Mouse (Mus musculus) heart, embryonic 10.5 days (tissue): ENCODE measurements at regions not wholly inside any gene's neighbourhood (a gene's known extent, or its start where the extent isn't known, plus 50 kb on each side); places are given as distances from the start of the nearest gene placed in this dataset.

Experiments used
- DNase-seq: peaks from one replicate; pipeline ENCODE4 v3.0.0-alpha.2; 2017; ENCODE audit warnings: low spot score
- H3K27ac ChIP-seq: fragments of 300-500 bp; sonication (generic); 2 replicates; pipeline ENCODE4 v1.5.1; 2016; ENCODE audit warnings: mild to moderate bottlenecking
- H3K27me3 ChIP-seq: fragments of 300-500 bp; sonication (generic); 2 replicates; pipeline ENCODE4 v1.6.1; 2016; ENCODE audit warnings: mild to moderate bottlenecking; ENCODE audit not compliant: poor library complexity, insufficient read depth, severe bottlenecking
- H3K36me3 ChIP-seq: fragments of 300-500 bp; sonication (generic); 2 replicates; pipeline ENCODE4 v1.6.1; 2016; ENCODE audit warnings: mild to moderate bottlenecking, moderate library complexity
- H3K4me1 ChIP-seq: fragments of 300-500 bp; sonication (generic); 2 replicates; pipeline ENCODE4 v1.6.1; 2016; ENCODE audit warnings: mild to moderate bottlenecking
- H3K4me3 ChIP-seq: fragments of 300-500 bp; sonication (generic); 2 replicates; pipeline ENCODE4 v1.5.1; 2016; ENCODE audit warnings: mild to moderate bottlenecking, moderate library complexity
- H3K9me3 ChIP-seq: fragments of 300-500 bp; sonication (generic); 2 replicates; pipeline ENCODE4 v1.6.1; 2016; ENCODE audit warnings: mild to moderate bottlenecking, moderate library complexity
- WGBS: fragments of 180-500 bp; shearing (Covaris S2); methylation state at CpG from one replicate; pipeline ENCODE4 v1.1.7; 2016; 5-methylcytosine and 5-hydroxymethylcytosine counted together

DNA sequence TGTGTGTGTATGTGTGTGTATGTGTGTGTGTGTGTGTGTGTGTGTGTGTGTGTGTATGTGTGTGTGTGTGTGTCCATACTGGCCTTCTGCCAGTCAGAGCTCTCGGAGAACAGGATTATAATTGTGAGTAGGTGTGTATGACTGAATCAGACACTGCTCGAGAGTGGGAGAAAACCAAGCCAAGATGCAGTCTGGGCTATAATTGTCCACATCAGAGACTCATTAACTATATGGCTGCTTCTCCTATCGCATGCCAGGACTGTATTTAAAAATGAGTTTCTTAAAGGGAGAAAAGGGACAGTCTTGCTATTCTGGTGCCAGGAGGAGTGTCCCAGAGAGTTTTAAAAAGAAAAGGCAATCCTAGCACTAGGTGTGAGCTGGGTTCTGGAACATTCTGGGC, 58.7 kb upstream of the Adpgk start:
- 80% methylated on average over 3 of the region's 3 CpGs for WGBS
- Histone ChIP-seq H3K4me3 (no peak overlapping the region), H3K27ac (no peak overlapping the region), H3K9me3 (no peaks in the 10 kb centered on the region), H3K4me1 (no peaks in the 10 kb centered on the region), H3K27me3 (no peaks in the 10 kb centered on the region), H3K36me3 (no peaks in the 10 kb centered on the region)
- DNase-seq, result no peak

DNA sequence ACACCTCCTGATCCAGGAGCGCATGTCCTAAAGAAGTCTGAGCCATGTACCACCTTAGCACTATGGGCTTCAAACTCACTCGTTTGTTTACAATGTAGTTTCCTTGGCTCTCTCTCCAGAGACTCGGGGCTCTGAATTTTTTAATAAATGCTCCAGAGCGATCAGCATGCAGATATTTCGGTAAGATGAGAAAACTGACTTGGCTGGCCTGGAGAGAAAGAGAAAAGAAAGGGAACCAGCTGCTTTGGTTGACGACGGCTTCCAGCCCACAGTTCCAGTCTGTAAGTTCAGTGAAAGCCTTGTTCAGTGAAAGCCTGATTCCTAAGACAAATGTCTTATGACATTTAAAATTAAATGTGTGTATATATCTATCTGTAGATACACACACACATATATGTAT, 59.4 kb upstream of the Adpgk start:
- Histone ChIP-seq H3K27ac (no peak overlapping the region), H3K9me3 (no peaks in the 10 kb centered on the region; the same call in 1 of the 2 replicates), H3K4me3 (no peak overlapping the region), H3K36me3 (no peaks in the 10 kb centered on the region), H3K27me3 (no peaks in the 10 kb centered on the region), H3K4me1 (no peaks in the 10 kb centered on the region)
- 81% methylated on average over 7 of the region's 7 CpGs for WGBS
- no peak for DNase-seq

DNA sequence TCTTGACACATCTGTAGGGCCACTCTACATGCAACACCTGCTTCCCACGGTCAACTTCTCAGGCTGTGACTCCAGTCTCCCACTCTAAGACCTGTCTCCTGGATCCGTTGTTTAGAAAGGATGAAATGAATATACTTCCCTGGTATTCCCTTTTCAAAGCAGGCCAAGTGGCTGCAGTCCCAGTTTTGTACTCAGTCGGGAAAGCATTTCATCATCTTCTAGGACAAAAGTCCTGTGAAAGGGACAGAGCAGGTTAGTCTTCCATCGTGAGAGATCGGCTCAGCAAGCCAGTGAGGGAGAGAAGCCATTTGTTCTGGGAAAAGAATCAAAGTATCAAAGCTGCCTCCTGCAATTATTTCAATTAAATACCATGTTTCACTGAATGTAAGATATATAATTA, 60.2 kb upstream of the Adpgk start:
- Histone ChIP-seq H3K9me3 (no peaks in the 10 kb centered on the region; the same call in 1 of the 2 replicates), H3K27me3 (no peaks in the 10 kb centered on the region), H3K36me3 (no peaks in the 10 kb centered on the region), H3K4me3 (no peak overlapping the region), H3K27ac (no peak overlapping the region), H3K4me1 (no peaks in the 10 kb centered on the region)
- no peak for DNase-seq
- 86% methylated on average over 5 of the region's 5 CpGs for WGBS

- H3K27ac ChIP-seq, result no peak overlapping the region
- H3K4me1 ChIP-seq, result no peaks in the 10 kb centered on the region
- no peaks in the 10 kb centered on the region for H3K36me3 ChIP-seq
- no peak for DNase-seq
- WGBS, result 86% methylated on average over 5 of the region's 5 CpGs
- H3K4me3 ChIP-seq, result no peak overlapping the region
- no peaks in the 10 kb centered on the region for H3K27me3 ChIP-seq
- no peaks in the 10 kb centered on the region; the same call in 1 of the 2 replicates for H3K9me3 ChIP-seq
Measured at GRCm38 (mm10) chr9:59230161-59230560, 61.2 kb upstream of the Adpgk start.

DNA sequence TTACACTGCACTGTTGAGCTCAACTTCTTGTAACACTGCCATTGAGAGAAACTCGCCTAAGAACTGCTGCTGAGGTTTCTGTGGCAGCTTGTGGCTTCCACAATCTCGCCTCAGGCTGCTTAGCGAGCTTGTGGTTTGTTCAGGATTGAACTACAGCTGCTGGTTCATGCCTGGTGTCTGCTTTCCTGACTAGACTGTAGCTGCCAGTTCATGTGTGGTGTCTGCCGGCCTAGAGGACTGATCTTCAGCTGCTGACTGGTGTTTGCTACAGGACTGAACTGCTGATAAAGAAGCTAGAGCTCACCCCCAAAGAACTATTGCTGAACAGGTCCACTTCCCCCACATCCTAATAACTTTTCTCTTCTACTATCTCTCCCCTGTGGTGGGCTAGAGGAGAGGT, 63.4 kb upstream of the Adpgk start:
- no peaks in the 10 kb centered on the region for H3K27me3 ChIP-seq
- no peaks in the 10 kb centered on the region for H3K36me3 ChIP-seq
- H3K4me1 ChIP-seq, result no peaks in the 10 kb centered on the region
- no peak overlapping the region for H3K27ac ChIP-seq
- 77% methylated on average over 4 of the region's 4 CpGs for WGBS
- H3K4me3 ChIP-seq, result no peak overlapping the region
- no peaks in the 10 kb centered on the region; the same call in 1 of the 2 replicates for H3K9me3 ChIP-seq
- no peak for DNase-seq

DNA sequence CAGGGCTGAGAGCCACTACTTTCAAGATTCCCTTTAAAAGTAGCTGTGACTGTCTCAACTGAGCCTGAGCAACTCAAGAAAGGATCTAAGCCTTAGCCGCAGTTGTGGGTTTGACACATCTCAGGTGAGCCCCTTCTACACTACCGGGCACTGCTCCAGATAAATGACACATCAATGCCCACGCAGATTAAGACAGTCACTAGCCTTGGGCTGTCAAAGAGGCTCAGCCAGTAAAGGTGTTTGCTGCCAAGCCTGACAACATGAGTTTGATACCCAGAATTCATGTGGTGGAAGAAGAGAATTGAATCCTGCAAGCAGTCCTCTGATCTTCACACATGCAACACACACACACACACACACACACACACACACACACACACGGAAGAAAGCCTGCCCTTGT, 65.0 kb upstream of the Adpgk start:
- H3K9me3 ChIP-seq, result no peaks in the 10 kb centered on the region; the same call in 1 of the 2 replicates
- WGBS, result 84% methylated on average over 4 of the region's 4 CpGs
- H3K4me1 ChIP-seq, result peaks cover 9% of the 10 kb centered on the region; the same call in 1 of the 2 replicates
- no peak overlapping the region for H3K4me3 ChIP-seq
- H3K27me3 ChIP-seq, result no peaks in the 10 kb centered on the region
- DNase-seq, result no peak
- H3K36me3 ChIP-seq, result no peaks in the 10 kb centered on the region
- H3K27ac ChIP-seq, result no peak overlapping the region

DNA sequence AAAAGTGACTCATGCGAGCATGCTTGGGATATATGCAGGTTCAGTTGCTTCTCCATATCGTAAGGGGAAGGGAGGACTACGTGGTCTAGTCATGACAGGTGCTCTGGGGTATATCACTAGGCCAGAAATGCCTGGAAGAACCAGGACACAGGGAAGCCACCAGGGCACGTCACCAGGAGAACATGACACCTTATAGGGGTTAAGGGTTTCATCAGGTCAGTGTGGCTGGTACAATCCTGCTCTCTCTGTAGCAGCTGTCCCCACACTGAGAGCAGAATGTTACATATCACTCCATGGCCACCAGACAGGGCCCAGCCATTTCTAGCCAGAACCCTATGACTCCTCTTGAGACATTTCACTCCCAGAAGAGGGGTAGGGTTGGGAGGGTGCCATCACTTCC, 72.1 kb upstream of the Adpgk start:
- no peaks in the 10 kb centered on the region for H3K9me3 ChIP-seq
- no peak overlapping the region for H3K4me3 ChIP-seq
- WGBS, result 55% methylated on average over 4 of the region's 4 CpGs
- DNase-seq, result no peak
- peaks cover 9% of the 10 kb centered on the region; the same call in 1 of the 2 replicates for H3K4me1 ChIP-seq
- no peaks in the 10 kb centered on the region for H3K36me3 ChIP-seq
- H3K27ac ChIP-seq, result no peak overlapping the region
- H3K27me3 ChIP-seq, result no peaks in the 10 kb centered on the region

- Histone ChIP-seq H3K4me1 (no peaks in the 10 kb centered on the region), H3K36me3 (no peaks in the 10 kb centered on the region), H3K27me3 (no peaks in the 10 kb centered on the region), H3K4me3 (no peak overlapping the region), H3K9me3 (no peaks in the 10 kb centered on the region), H3K27ac (no peak overlapping the region)
- no peak for DNase-seq
- 88% methylated on average over 15 of the region's 15 CpGs for WGBS
Measured at GRCm38 (mm10) chr9:59202654-59203514, 88.5 kb upstream of the Adpgk start.

DNA sequence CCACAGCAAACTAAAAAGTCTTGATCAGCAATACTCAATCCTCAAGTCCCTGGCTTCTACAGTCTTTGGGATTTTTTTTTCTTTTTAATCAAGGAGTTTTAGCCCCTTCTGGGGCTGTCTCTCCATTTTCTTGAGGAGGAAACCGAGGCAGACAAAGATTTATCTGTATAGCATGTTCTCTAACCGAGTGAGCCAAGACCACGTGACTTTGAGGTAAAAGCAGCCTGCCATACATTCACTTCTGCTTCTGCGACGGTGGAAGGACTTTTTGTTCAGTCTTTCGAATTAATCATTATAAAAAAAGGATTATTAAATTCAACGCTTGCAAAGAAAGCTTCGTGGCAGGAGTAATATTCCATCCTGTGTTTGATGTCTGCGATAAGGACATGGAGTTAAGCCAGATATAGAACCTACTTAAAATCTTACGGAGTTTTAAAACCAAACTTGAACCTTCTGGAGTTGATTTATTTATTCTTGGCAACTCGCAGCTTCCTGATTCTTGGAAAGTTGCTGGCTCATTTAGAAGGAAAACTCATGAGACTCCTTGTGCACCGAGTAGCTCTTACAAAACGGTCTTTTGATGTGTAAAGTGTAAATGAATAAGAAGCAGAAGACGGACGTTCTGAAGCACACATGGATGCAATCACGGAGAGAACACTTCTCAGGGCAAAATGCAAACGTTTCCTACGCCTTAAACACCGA, 91.7 kb upstream of the Adpgk start:
- H3K4me3 ChIP-seq, result no peak overlapping the region
- no peaks in the 10 kb centered on the region for H3K27me3 ChIP-seq
- H3K36me3 ChIP-seq, result no peaks in the 10 kb centered on the region
- H3K27ac ChIP-seq, result no peak overlapping the region
- 79% methylated on average over 19 of the region's 19 CpGs for WGBS
- peaks cover 6% of the 10 kb centered on the region for H3K4me1 ChIP-seq
- no peak for DNase-seq
- no peaks in the 10 kb centered on the region for H3K9me3 ChIP-seq

GRCm38 (mm10) chr9:59198221-59198875, 93.0 kb upstream of the Adpgk start:
- Histone ChIP-seq H3K4me3 (no peak overlapping the region), H3K4me1 (peaks cover 6% of the 10 kb centered on the region), H3K36me3 (no peaks in the 10 kb centered on the region), H3K27me3 (no peaks in the 10 kb centered on the region), H3K27ac (no peak overlapping the region), H3K9me3 (no peaks in the 10 kb centered on the region)
- 58% methylated on average over 6 of the region's 6 CpGs for WGBS
- DNase-seq, result no peak

GRCm38 (mm10) chr9:59197506-59197905, 93.9 kb upstream of the Adpgk start:
- Histone ChIP-seq H3K4me3 (no peak overlapping the region), H3K9me3 (no peaks in the 10 kb centered on the region), H3K4me1 (peaks cover 6% of the 10 kb centered on the region), H3K27me3 (no peaks in the 10 kb centered on the region), H3K36me3 (no peaks in the 10 kb centered on the region), H3K27ac (no peak overlapping the region)
- WGBS, result 51% methylated on average over 12 of the region's 12 CpGs
- DNase-seq, result no peak

DNA sequence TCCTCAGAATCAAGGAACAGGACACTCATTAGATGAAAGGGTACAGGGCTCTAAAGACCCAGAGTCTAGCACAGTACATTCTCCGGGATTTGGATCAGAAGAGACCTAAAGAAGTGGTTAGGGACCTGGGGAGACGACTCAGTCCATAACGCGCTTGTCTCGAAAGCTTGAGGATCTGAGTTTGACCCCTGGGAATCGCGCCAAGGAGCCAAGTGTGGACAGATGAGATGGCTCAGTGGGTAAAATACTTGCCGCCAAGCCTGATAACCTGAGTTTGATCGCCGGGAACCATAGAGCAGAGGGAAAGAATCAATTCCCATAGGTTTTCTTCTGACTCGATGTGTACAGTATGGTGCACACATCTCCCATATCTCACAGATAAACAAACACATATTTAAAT, 97.4 kb upstream of the Adpgk start:
- Histone ChIP-seq H3K36me3 (no peaks in the 10 kb centered on the region), H3K4me3 (no peak overlapping the region), H3K27ac (no peak overlapping the region), H3K9me3 (no peaks in the 10 kb centered on the region), H3K27me3 (no peaks in the 10 kb centered on the region), H3K4me1 (peaks cover 6% of the 10 kb centered on the region)
- 76% methylated on average over 11 of the region's 11 CpGs for WGBS
- no peak for DNase-seq

DNA sequence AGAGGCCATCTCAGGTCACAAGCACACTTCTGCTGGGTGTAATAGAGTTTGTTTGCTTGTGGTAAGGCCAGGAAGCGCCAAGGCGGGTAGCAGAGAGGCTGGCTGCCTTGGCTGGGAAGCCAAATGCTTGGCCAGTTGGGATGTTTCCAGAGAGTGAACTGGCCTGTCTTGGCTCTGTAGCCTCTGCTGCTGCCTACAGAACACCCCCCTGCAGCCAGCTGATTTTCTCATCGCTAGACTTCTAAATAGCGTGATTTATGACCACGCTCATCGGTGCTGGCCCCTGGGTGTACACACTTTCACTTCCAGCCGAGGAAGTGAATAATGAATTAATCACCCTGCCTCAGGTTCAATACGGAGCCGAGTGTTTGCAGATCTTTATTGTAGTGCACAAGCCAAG, 102.2 kb upstream of the Adpgk start:
- no peak for DNase-seq
- WGBS, result 76% methylated on average over 9 of the region's 9 CpGs
- Histone ChIP-seq H3K4me1 (no peaks in the 10 kb centered on the region), H3K9me3 (no peaks in the 10 kb centered on the region), H3K27ac (no peak overlapping the region), H3K36me3 (no peaks in the 10 kb centered on the region), H3K27me3 (no peaks in the 10 kb centered on the region), H3K4me3 (no peak overlapping the region)
